Mouse (Mus musculus) heart, postnatal 0 days (tissue): ENCODE measurements around the gene Cct3.
"Not testable (repeated sequence)": the region's sequence is repeated elsewhere in the genome, so short reads cannot be mapped to it uniquely, and the experiment has no call there.

ENCODE experiments used
- CTCF ChIP-seq: IDR thresholded peaks from 2 replicates; pipeline ENCODE4 v1.5.1; 2016; ENCODE audit warnings: antibody characterized with exemption, control low read depth, low read depth
- EP300 ChIP-seq: IDR thresholded peaks from 2 replicates; pipeline ENCODE4 v1.6.1; 2016; ENCODE audit warnings: antibody characterized with exemption, low read depth

- TF ChIP-seq CTCF, EP300: not testable (repeated sequence)
Observed at GRCm38 (mm10) chr3:88281141-88281916, 15.6 kb upstream of the Cct3 start.
